Mouse (Mus musculus) thymus, adult 2 months (tissue): ENCODE data around the gene Ccr7.

Experiments used
- CTCF ChIP-seq: fragments of 200-500 bp; IDR thresholded peaks from 2 replicates; pipeline ENCODE4 v1.5.1; 2012; ENCODE audit warnings: mild to moderate bottlenecking, control low read depth, low read length, moderate library complexity, borderline replicate concordance; ENCODE audit not compliant: control insufficient read depth, poor library complexity, insufficient read depth; ENCODE audit errors: extremely low read depth
- POLR2A ChIP-seq: fragments of 200-500 bp; IDR thresholded peaks from 2 replicates; pipeline ENCODE4 v1.6.1; 2012; ENCODE audit warnings: mild to moderate bottlenecking, low read length, control low read depth, moderate library complexity; ENCODE audit not compliant: control insufficient read depth, poor library complexity, insufficient read depth; ENCODE audit errors: extremely low read depth

- TF ChIP-seq CTCF (no peak), POLR2A (no peak)
Observed at GRCm38 (mm10) chr11:99101693-99102092, 53.2 kb downstream of the Ccr7 start.
